Mouse (Mus musculus): ENCODE data around the gene Itih3. TPM values are rescaled to one million over a fixed set of nuclear protein-coding genes. Genes with fewer than 3 reads are reported as not detected.

The Itih3 gene
- total and polyA plus RNA-seq, 3 experiments, result not detected

DNA sequence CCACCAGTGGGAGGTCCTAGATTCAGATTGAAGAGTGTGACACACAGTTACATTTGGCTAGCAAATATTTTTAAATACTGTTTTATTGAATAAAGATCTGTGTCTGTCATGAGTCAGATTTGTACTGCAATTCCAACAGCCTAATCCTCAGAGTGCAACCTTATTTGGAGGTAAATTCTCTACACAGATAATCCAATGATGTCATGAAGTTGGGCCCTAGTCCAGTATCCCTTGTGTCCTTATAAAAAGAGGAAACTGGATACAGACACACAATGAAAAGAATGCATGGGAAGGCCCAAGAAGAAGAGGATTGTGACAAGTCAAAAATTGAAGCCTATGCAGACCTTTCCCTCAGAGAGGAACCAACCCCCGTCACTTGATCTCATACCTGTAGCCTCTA is 7.0 kb downstream of the Itih3 start:
- H3K36me3 ChIP-seq (replicated peaks in 1 of 2; ENCODE audit: control insufficient read depth in 1 of 2, insufficient read depth in 1 of 2, low read length in 1 of 2), result no peaks in the 10 kb centered on the region
- H3K9ac ChIP-seq (ENCODE audit: insufficient read depth, low read depth), result no peak overlapping the region
- no peak overlapping the region for H3K27ac ChIP-seq (ENCODE audit: insufficient read depth, low read depth)
- H3K27me3 ChIP-seq (replicated peaks), result peaks cover 19% of the 10 kb centered on the region
- in situ Hi-C loops (cut with MboI; ENCODE audit: low pct_ligation_motif_present, low pct_unique_long_range_greater_than_20kb, low sequenced_read_pairs), result no loop called here
- H3K4me1 ChIP-seq (ENCODE audit: control insufficient read depth in 1 of 2, insufficient read depth in 2 of 2), result peaks cover 0 to 14% of the 10 kb centered on the region in 2 experiments; a peak in 2 of 4 replicates
- H3K4me3 ChIP-seq (replicated peaks in 1 of 3; ENCODE audit: low read depth in 2 of 3, low read length in 2 of 3, poor library complexity in 1 of 3), result no peak overlapping the region
- DNase-seq (ENCODE audit: extremely low read depth), result no peak
- H3K4me2 ChIP-seq (ENCODE audit: insufficient read depth, low read depth, poor library complexity, severe bottlenecking), result no peak overlapping the region
- no peaks in the 10 kb centered on the region for H3K79me2 ChIP-seq (replicated peaks; ENCODE audit: control insufficient read depth, extremely low read depth, insufficient read depth, poor library complexity, severe bottlenecking)
- TF ChIP-seq RAD21 (IDR thresholded peaks at IDR 0.05; ENCODE audit: low read depth, low read length) (no peak), ZC3H11A (IDR thresholded peaks at IDR 0.05; ENCODE audit: low read depth, low read length) (no peak), MAZ (IDR thresholded peaks at IDR 0.05; ENCODE audit: low read depth, low read length) (no peak), ZMIZ1 (IDR thresholded peaks at IDR 0.05; ENCODE audit: low read depth, low read length) (no peak), BHLHE40 (IDR thresholded peaks at IDR 0.05; ENCODE audit: low read depth, low read length) (no peak), MXI1 (IDR thresholded peaks at IDR 0.05; ENCODE audit: low read depth, low read length) (no peak), MAX (IDR thresholded peaks at IDR 0.05; ENCODE audit: low read length) (no peak), CTCF (conservative IDR thresholded peaks at IDR 0.05 in 1 of 2, IDR thresholded peaks at IDR 0.05 in 1 of 2; ENCODE audit: low read depth in 2 of 2, low read length in 2 of 2) (no peak), USF2 (conservative IDR thresholded peaks at IDR 0.05; ENCODE audit: low read depth, low read length) (no peak), ZKSCAN1 (IDR thresholded peaks at IDR 0.05; ENCODE audit: borderline replicate concordance, low read depth, low read length) (no peak), HCFC1 (IDR thresholded peaks at IDR 0.05; ENCODE audit: low read depth, low read length) (no peak), NELFE (IDR thresholded peaks at IDR 0.05; ENCODE audit: low read depth, low read length) (no peak), SMC3 (IDR thresholded peaks at IDR 0.05; ENCODE audit: low read depth, low read length) (no peak), ETS1 (conservative IDR thresholded peaks at IDR 0.05; ENCODE audit: low read depth, low read length) (no peak), JUND (conservative IDR thresholded peaks at IDR 0.05; ENCODE audit: low read depth, low read length) (no peak)
- no peaks in the 10 kb centered on the region for H3K9me3 ChIP-seq (replicated peaks; ENCODE audit: low read length)
- dilution Hi-C loops (cut with MboI; ENCODE audit: extremely low pct_ligation_motif_present, extremely low pct_unique_long_range_greater_than_20kb, low sequenced_read_pairs), result no loop called here

DNA sequence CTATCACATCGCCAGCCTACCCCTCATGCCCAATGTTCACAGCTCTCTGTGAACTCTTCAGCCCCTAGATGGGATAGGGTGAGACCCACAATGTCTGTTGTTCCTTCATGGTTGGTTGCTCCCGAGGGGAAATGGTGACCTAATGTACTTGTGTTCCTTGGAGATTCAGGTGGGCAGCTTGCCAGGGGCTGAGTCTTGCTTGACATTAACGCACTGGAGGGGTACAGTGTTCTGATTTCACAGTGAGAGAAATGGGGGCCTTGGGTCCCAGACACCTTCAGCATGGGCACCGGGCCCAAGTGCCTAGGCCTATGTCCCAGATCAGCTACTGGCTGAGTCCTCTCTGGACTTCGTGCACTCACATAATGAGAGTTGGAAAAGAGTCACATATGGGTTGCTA is 10.2 kb downstream of the Itih3 start:
- Histone ChIP-seq H3K27me3 (replicated peaks) (peaks cover 3% of the 10 kb centered on the region), H3K4me1 (ENCODE audit: control insufficient read depth in 1 of 2, insufficient read depth in 2 of 2) (peaks cover 0 to 7% of the 10 kb centered on the region in 2 experiments; a peak in 2 of 4 replicates), H3K4me2 (ENCODE audit: insufficient read depth, low read depth, poor library complexity, severe bottlenecking) (no peak overlapping the region), H3K79me2 (replicated peaks; ENCODE audit: control insufficient read depth, extremely low read depth, insufficient read depth, poor library complexity, severe bottlenecking) (no peaks in the 10 kb centered on the region), H3K9me3 (replicated peaks; ENCODE audit: low read length) (no peaks in the 10 kb centered on the region), H3K36me3 (replicated peaks in 1 of 2; ENCODE audit: control insufficient read depth in 1 of 2, insufficient read depth in 1 of 2, low read length in 1 of 2) (no peaks in the 10 kb centered on the region), H3K9ac (ENCODE audit: insufficient read depth, low read depth) (no peak overlapping the region), H3K27ac (ENCODE audit: insufficient read depth, low read depth) (no peak overlapping the region), H3K4me3 (replicated peaks in 1 of 3; ENCODE audit: low read depth in 2 of 3, low read length in 2 of 3, poor library complexity in 1 of 3) (no peak overlapping the region)
- in situ Hi-C loops (cut with MboI; ENCODE audit: low pct_ligation_motif_present, low pct_unique_long_range_greater_than_20kb, low sequenced_read_pairs), result no loop called here
- DNase-seq (ENCODE audit: extremely low read depth), result no peak
- dilution Hi-C loops (cut with MboI; ENCODE audit: extremely low pct_ligation_motif_present, extremely low pct_unique_long_range_greater_than_20kb, low sequenced_read_pairs), result no loop called here
- TF ChIP-seq EP300 (IDR thresholded peaks at IDR 0.05; ENCODE audit: low read length), result no peak
